Mouse (Mus musculus): ENCODE data around the gene Bnc2.

DNA sequence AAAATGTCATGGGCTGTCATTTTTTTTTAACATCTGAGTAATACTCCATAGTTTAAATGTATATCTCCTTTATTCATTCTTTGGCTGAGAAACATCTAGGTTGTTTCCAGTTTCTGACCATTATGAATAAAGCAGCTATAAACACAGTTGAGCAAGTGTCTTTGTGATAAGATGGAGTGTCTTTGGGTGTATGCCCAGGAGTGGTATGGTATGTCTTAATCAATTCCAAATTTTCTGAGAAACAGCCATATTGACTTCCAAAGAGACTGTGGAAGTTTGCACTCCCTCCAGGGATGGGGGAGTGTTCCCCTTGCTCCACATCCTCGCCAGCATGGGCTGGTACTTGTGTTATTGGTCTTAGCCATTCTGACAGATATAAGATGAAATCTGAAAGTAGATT, 70.6 kb downstream of the Bnc2 start:
- TF ChIP-seq CTCF (IDR thresholded peaks at IDR 0.05; ENCODE audit: control insufficient read depth, insufficient read depth, insufficient read length): no peak
- TF ChIP-seq USF1 (IDR thresholded peaks at IDR 0.05; ENCODE audit: low read depth): no peak
